Mouse (Mus musculus) kidney, embryonic 15.5 days (tissue): ENCODE results near the gene Smim4. TPM values are rescaled to one million over a fixed set of nuclear protein-coding genes. Genes with fewer than 3 reads are reported as not detected.

Source experiments
- polyA plus RNA-seq: library from polyadenylated mRNA; unstranded; fragments of >200 nt; fragmentation: Nextera tagmentation; extraction: Ambion mirVana; gene quantifications from 2 replicates; pipeline ENCODE4 v1.2.1, GENCODE M21; 2015

Smim4 gene
- polyA plus RNA-seq, 1 experiment from 2014 or later = 98.1 TPM

Other genes with a start within 250 kb of the Smim4 start
- 5.0 and 5.3 TPM in 2 replicates for gene Mustn1, start 249.8 kb downstream of the Smim4 start, polyA plus RNA-seq
- gene Itih4, start 242.5 kb downstream of the Smim4 start, polyA plus RNA-seq = 0.93 and 1.6 TPM in 2 replicates
- gene Itih3, start 205.2 kb downstream of the Smim4 start, polyA plus RNA-seq = 2.6 and 5.0 TPM in 2 replicates
- gene Itih1, start 185.7 kb downstream of the Smim4 start, polyA plus RNA-seq = 0.30 and 0.55 TPM in 2 replicates
- 17.3 and 17.4 TPM in 2 replicates for gene Nek4, start 177.6 kb downstream of the Smim4 start, polyA plus RNA-seq
- 66.4 and 70.1 TPM in 2 replicates for gene Glt8d1, start 127.6 kb downstream of the Smim4 start, polyA plus RNA-seq
- 385 and 440 TPM in 2 replicates for gene Spcs1, start 127.3 kb downstream of the Smim4 start, polyA plus RNA-seq
- gene Pbrm1, start 109.8 kb downstream of the Smim4 start, polyA plus RNA-seq = 131 and 136 TPM in 2 replicates
- gene Gnl3, start 109.8 kb downstream of the Smim4 start, polyA plus RNA-seq = 127 and 134 TPM in 2 replicates
- gene Nt5dc2, start 2.1 kb upstream of the Smim4 start, polyA plus RNA-seq = 373 and 384 TPM in 2 replicates
- 32.6 and 40.6 TPM in 2 replicates for gene Stab1, start 39.7 kb upstream of the Smim4 start, polyA plus RNA-seq
- gene Tnnc1, start 79.4 kb upstream of the Smim4 start, polyA plus RNA-seq = 19.5 and 33.2 TPM in 2 replicates
- gene Nisch, start 88.0 kb upstream of the Smim4 start, polyA plus RNA-seq = 351 and 428 TPM in 2 replicates
- gene Sema3g, start 88.9 kb upstream of the Smim4 start, polyA plus RNA-seq = 3.7 and 3.8 TPM in 2 replicates
- gene Phf7, start 122.4 kb upstream of the Smim4 start, polyA plus RNA-seq = 12.6 and 13.3 TPM in 2 replicates
- gene Bap1, start 122.5 kb upstream of the Smim4 start, polyA plus RNA-seq = 92.1 and 96.8 TPM in 2 replicates
- gene Dnah1, start 194.9 kb upstream of the Smim4 start, polyA plus RNA-seq = 7.6 and 8.5 TPM in 2 replicates
- 43.6 and 44.4 TPM in 2 replicates for gene Capn7, start 207.7 kb upstream of the Smim4 start, polyA plus RNA-seq